Mouse (Mus musculus): Measurements from ENCODE around the gene Srrm2.
A peak's percentile ranks its signal among the peaks of the same experiment; 100 is the strongest.

Gene Srrm2

DNA sequence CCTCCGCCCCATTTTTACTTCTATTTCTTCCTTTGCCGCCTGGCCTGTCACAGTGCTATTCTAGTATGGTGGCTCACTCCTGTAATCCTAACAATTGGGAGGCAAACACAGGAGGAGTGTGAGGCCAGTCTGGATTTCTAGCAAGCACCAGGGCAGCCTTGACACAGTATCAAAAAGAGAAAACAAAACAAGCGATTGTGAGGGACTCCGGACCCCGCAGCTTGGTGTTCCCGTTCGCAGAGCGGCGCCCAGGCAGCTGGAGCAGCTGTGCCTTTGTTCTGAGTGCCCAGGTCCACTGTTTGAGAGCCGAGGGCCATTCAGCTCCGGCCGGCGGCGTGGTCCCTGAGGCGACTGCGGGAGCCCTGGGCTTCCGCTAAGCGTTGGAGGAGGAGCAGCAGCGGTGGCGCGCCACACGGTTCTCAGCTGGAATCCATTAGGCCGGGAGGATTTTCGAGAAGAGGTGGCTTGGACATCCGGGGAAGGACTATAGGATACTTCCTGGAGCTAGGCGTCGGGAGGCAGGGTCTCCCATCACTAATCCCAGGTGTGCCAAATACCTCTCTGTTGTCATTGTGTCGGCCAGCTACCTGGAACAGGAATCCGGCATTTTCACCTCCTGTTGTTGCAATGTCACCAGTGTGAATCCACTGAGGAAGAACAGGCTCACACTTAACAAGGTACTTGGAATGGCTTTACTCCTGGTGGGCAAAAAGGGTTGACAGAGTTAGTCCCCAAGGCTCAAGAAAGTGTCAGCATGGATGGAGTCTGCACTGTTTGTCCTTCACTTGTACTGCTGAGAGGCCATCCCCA, at the start of gene Srrm2:
Srrm2 (plus strand) TSS at position 264 of the 810 bp plus-strand sequence.
- DNase-seq (ENCODE audit: low spot score in 2 of 2), result peak in 1 of 2 experiments; percentile 33

DNA sequence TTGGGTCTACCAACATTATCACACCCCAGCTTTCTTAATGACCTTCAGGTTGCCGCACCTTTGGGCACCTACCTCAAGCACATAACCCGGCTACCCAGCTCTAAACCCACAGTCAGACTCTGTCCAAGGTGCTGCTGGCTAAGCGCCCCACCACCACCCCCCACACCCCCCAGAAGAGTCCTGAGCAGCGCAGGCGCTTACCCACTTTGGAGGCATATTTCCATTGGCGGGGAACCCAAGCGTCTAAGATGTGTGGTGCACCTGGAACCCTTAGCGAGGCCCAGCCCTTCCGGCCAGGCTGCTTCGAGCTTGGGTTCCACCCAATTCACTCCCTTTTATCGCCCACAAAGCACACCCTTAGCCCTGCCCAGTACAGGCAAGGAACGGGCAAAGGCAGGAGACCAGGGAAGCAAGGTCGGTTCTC, 49.7 kb upstream of the Srrm2 start, which contains the start of gene Paqr4:
Paqr4 (minus strand) TSS at position 270 of the 424 bp plus-strand sequence.
- DNase-seq (ENCODE audit: low spot score in 2 of 2), result peak; percentile 44 to 63

DNA sequence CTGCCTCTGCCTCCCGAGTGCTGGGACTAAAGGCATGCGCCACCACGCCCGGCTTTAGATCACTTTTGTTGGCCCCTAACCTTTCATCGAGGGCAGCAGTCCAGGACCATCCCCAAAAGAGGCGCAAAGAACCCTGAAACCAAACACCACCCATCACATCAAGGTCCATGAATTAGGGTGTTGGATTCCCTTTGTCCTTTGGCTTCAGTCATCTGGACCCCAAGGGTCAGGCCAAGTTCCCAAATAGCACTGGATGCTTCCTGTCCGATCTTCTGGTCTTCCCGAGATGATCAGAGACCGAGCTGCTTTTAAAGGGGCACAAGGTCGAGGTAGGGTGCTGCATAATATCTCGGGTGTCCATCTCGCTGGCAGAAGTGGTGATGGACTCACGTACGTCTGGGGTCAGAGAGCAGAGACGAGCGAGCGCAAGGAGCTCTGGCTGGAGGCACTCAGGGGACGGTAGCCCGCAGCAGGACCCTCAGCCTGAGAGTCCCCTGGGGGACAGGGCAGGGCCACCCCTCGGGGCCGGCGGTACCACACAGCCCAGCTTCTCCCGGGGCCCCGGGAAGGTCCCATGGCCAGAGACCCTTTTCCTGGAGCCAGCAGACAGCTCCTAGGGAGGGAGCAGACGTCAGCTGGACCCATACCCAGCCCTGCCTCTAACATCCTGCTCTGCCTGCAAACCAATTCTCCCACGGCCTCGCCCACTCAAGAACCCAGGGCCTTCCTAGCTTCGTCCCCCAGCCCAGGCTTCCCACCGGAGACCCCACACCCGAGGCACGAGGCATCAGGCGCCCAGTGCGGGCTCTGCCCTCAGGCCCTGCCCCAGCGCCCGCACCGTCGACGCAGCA, 48.7 kb upstream of the Srrm2 start:
- DNase-seq (ENCODE audit: low spot score in 2 of 2), result no peak

DNA sequence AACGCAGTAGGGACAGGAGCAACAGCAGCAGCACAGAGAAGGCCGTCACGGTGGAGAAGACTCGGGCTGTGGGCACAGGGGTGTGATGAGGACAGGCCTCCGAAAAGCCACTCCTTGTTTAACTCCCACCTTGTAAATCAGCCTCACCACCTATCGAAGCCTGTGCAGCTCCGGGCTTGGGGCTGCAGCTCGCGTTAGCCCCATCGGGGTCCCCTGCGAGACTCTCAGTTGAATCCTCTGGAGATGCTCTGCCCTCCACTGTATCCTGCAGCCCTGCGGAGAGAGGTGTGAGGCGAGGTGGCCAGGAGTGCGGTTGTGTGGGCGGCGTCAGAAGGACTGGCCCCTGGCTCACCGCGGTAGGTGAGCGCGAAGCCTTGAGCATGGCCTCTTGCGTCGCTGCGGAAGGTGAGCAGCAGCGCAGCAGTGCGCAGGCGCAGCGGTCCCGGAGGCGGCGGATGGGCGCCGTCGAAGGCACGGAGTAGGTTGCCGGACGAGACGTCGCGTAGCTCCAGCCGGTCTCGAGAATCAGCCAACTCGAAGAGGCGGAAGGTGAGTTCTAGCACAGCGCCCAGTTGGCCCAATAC, 48.0 kb upstream of the Srrm2 start:
- peak; percentile 37 to 46 for DNase-seq (ENCODE audit: low spot score in 2 of 2)

DNA sequence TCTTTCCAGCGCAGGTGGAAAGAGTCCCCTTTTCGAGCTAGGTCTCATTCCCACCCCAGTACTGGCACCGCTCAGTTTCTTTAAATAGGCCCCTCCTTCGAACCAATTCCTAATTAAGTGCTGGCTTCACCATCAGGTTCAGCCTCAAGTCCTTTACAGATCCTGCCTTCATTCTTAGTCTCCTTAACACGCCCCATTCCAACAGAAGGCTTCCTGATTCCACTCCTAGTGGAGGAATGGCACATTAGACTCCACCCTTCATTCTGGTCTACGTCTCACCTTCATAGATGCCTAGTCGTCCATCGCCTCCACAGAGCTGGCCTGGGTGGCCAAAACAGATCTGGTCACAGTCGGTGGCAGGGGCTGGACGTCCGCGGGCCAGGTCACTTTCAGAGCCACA, 47.4 kb upstream of the Srrm2 start:
- no peak for DNase-seq (ENCODE audit: low spot score in 2 of 2)

DNA sequence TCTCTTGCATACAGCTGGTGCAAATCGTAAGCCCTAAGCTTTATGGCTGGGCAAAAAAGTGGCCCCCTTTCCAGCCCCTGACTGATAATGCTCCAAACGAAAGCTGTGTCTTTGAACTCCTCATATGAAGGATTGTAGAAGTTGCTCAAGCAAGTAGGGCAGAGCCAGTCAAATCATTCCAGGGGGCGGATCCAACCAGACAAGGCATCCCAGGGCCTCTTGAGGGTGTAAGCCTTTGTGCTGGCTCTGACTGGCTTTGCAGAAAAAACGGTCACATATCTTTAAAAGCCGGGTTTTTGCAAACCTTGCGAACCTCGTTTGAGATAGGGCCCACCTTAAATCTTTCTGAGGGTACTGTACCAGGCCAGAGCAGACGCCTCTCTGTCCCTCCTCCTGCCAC, 46.3 kb upstream of the Srrm2 start:
- no peak for DNase-seq (ENCODE audit: low spot score in 2 of 2)

DNA sequence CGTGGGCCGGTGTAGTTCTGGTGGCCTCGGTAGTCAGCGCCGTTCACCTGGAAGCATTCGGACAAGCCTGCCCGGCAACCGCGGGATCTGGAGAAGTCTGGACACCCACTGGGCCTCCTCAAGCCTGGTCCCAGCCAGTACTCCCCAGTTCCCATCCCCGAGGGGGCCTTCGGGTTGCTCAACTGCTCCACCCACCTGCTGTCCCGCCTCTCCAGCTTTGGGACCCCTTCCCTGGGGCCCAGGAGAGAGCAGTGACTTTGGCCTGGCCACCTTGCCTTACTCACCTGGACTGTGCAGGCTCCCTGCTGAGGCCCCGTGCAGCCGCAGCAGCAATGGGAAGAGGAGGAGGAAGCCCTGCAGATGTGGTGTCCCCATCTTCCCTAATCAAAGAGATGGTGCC, 45.7 kb upstream of the Srrm2 start:
- no peak for DNase-seq (ENCODE audit: low spot score in 2 of 2)

DNA sequence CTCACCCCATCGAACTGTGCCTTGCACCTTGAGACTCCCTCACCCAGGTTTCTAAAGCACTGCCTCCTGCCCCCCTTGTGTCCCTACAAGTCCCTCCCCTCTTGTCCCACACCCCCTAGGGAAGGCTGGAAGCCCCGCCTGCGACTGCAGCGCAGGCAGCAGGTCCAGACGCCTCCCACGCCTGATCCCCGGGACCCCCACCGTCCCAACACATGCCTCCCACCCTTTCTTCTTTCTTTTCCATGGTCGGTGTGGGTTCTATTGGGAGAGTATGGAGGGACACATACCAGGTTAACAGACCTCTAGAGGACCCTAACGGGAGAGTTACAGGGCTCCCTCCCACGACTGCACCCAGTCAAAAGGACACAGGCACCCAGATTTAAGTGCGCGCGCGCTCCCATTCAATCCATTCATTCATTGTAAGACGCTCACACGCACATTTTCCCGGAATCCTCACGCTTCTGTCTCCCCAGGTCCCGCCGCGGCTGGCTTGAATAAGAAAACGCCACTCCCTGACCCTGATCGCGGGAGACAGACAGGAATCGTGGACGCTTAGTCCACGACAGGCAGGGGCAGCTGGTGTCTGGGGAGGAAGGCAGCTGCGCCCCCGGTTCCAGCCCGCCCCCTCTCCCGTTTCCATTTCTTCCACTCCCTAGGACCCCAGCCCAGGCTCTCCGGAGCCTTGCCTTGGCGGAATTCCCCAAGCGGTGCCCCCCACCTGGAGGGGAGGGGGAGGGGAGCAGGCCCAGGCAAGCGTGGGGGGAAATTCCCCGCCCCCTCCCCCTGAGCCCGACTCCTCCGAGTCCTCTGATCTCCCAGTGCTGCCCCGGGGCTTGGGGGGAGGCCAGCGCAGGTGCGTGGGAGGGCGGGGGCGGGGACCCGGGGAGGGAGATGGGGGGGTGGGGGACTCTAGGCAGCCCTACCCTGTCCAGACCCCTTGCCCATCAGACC, 44.8 kb upstream of the Srrm2 start, which contains the start of gene Kremen2:
Kremen2 (minus strand) TSS at position 533 of the 951 bp plus-strand sequence.
- no peak for DNase-seq (ENCODE audit: low spot score in 2 of 2)

DNA sequence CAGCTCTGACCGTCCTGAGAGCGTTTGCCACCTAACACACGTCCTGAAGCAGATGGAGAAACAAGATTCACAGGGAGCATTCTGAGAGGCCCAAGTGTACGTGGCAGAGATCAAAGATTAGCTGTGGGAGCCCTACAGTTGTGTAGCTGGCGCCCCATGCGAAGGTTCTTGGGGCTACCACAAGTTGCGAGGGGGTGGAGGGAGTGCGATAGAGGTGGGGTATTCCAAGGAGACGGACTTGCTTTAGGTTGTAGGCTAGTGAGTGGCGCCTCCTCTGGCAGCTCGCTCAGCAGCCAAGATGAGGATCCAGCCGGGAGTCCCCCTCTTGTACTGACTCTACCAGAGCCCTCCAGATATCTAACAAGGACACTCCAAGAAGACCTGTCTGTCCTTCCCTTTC, 44.0 kb upstream of the Srrm2 start:
- no peak for DNase-seq (ENCODE audit: low spot score in 2 of 2)

DNA sequence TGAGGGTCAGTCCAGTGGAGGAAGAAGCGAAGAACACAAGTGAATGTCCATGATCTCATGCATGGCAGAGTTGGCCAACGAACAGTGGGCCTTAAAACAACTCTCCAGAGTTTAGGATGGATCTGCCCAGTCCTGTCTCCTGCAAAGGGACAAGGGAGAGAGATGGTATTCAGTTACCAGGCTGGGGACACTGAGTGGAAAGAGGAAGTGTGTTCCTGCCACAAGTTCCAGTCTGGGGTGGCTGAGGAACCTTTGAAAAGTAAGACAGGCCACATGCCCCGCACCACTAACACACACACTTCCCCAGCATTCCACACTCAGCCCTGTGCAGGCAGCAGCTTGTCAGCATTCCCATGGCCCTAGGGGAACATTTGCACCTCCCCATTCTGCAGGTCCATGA, 43.6 kb upstream of the Srrm2 start:
- DNase-seq (ENCODE audit: low spot score in 2 of 2), result no peak

DNA sequence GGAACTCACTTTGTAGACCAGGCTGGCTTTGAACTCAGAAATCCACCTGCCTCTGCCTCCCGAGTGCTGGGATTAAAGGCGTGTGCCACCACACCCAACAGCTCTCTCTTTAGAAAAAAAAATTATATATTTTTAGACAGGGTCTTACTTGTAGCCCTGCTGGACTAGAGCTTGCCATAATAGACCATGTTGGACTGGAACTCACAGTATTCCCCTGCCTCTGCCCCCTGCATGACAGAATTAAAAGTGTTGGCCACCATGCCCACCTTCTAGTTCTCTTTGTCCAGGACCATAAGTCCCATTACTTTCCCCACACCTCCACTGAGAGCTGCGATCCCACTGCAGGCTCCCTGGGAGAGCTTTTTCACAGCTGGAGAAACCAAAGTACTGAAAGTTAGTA, 42.9 kb upstream of the Srrm2 start:
- DNase-seq (ENCODE audit: low spot score in 2 of 2), result no peak

DNA sequence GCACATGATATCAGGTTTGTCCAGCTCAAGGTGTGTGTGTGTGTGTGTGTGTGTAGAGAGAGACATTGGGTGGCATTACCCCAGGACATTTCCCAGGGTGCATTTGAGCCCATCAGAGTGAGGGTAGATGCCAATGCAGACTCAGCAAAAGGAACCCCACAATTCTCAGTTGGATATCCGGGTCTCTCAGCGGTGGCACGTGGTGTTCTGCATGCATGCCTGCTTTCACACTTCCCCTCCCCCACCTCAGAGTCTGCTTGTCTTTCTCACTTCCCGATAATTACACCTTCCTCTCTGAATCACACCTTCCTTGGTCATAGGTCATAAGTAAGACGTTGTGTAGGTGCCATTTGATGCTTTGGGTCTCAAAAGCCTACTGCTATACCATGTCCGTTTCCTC, 42.3 kb upstream of the Srrm2 start:
- DNase-seq (ENCODE audit: low spot score in 2 of 2), result peak; percentile 77 to 80

DNA sequence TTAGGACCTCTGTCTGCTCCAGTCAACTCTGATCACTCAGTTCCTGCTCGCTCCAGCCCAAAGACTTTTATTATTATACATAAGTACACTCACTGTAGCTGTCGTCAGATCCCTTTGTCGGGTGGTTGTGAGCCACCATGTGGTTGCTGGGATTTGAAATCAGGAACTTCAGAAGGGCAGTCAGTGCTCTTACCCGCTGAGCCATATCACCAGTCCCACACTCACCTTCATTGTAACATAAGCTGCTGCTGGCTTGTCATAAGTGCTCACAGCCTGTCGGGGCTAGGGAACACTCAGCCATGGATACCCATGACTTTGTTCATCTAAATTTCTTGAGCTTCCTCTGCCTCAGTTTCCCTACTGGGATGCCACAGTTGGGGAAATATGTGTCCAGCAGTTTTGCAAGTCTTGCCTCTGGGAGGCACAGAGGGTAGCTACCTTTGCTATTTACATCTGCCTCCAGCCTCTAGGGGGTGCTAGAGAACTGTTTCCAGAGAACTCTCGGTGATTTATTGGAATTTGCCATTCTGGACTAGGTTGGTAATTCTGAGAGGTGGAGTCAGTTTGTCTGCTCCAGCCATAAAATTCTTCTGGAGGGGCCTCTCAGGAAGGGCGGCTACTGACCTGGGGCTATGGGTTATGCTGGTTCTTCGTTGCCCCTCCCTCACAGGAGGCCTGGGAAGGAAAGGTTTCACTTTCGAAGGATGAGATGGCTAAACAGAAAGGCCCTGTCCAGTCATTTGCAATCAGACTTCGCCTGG, 41.5 kb upstream of the Srrm2 start:
- DNase-seq (ENCODE audit: low spot score in 2 of 2), result peak; percentile 54 to 70

DNA sequence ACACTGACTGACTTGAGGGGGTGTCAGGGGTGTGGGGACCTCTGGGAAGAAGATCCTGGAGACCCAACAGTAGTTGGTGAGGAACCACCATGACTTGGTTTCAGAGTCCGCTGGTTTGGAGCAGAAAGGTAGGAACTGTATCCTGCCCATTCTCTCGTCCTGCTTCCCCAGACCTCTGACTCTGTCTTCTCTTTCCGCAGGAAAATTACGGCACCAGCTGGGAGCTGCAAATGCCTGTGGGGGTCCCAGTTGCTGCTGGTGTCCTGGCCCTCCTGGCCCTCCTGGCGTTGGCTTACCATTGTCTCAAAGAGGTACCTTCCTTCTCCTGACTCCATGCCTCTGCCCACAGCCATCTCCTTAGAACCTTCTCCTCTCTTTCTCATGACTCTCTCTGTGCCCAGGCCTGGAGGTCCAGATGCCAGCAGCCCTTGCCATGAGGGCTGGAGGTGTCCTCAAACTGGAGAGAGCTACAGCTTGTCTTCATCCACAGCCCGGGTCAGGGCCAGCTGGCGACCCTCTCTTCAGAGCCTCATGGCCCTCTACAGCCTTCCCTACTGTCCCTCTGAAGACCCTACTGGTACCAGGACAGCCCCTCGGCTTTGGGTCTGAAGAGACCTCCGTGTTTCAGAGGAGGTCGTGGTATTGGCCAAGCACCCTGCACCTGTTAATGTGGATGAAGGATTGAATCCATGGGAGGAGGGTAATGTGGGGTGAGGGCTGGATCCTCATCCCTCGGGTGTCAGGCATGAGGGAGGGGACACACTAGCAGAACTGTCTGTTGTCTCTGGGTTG, 40.7 kb upstream of the Srrm2 start:
- no peak for DNase-seq (ENCODE audit: low spot score in 2 of 2)

DNA sequence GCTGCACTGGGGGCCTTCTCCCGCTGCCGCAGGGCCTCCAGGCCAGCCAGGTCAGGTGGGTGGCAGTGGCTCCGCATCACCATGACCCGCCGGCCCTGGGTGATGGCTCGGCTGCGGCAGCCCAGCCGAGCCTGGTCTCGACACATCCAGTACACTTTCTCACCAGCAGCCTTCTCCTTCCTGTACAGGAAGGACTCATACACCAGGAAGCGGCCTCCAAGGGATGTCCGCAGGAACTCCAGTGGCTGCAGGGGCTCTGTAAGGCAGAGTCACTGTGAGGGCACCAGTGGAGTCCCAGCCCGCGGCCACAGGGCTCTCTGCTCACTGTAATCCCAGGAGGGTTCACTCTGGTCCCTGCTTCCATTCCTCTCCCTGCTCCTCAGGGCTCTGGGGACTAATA, 34.6 kb upstream of the Srrm2 start:
- DNase-seq (ENCODE audit: low spot score in 2 of 2), result no peak

DNA sequence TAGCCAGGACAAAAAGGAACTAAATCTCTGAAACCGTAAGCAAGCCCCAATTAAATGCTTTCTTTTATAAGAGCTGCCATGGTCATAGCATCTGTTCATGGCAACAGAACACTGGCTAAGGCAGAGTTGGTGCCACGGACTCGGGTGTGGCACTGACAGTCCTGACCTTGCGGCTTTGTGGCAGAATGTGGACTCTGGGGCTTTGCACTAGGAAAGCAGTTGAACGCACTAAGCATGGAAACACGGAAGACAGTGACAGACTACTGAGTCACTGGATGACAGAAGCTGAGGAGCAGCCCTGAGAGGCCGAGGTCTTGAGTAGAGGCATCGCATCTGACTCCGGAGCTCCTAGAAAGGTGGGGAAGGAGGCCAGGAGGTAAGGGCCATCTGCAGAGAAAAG, 32.8 kb upstream of the Srrm2 start:
- no peak for DNase-seq (ENCODE audit: low spot score in 2 of 2)

DNA sequence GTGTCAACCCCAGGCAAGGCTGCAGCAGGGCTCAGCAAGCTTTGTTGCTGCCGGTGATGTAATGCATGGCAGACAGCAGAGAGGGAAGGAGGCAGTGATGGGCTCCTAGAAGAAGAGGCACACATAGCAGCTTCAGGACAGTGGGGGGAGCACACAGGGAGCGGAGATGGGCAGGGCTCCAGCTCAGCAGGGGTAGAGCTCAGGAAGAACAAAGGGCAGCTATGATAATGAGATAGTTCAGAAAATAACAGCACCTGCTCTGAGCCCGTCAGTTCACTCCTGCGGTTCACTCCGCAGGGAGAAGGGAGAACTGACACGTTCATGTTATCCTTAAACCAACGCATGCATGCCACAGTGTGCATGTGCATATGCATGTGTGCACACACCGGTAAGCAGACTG, 31.5 kb upstream of the Srrm2 start:
- no peak for DNase-seq (ENCODE audit: low spot score in 2 of 2)

DNA sequence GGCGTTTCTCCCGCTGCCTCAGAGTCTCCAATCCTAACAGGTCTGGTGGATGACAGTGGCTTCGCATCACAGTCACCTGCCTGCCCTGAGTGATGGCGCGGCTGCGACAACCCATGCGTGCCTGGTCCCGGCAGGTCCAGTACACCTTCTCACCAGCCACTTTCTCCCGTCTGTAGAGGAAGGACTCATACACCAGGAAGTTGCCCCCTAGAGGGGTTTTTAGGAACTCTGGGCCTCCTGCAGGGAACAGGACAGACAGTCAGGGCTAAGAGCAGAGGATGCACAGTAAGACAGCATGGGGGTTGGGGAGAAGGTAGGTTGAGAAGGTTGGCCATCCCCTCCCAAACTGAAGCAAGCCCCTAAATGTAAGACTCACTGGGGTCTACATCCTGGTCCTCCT, 30.1 kb upstream of the Srrm2 start:
- DNase-seq (ENCODE audit: low spot score in 2 of 2), result no peak

DNA sequence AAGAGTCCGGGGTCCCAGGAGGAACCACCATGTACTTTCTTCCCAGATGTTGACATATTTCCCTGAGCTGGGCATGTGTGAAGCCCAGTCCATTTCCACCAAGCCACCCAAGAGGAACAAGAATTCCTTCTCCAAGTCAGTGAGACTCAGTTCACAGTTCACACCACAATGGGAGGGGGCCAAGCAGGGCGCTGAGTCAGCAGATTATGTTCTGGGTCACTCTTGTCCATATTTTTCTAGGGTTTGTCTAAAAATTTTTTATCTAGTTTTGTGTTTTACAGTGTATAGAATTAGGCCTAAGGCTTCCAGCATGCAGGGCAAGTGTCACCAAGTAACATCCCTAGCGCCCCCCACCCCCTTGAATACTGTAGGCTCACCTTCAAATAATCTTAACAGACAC, 29.2 kb upstream of the Srrm2 start:
- no peak for DNase-seq (ENCODE audit: low spot score in 2 of 2)

DNA sequence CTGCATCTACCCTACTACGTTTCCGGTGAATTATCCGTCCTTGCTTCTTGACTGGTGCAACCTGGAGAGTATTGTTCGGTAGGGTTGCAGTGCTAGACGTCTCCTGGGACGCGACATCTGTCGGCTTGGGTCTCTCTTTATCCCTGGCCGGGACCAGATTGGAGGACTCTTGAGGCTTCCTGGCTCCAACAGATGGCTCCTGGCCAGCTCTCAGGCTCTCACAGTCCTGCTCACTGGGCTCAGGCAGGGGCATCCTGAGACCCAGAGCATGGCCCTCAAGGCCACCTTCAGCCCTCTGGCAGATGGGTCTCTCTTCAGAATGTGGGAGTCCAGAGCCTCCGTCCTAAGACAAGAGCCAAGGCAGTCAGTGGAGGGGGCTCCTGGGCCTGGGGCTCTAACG, 27.4 kb upstream of the Srrm2 start:
- DNase-seq (ENCODE audit: low spot score in 2 of 2), result no peak
